Mouse (Mus musculus): Measurements from ENCODE around the gene Lgi1.

Lgi1 gene

GRCm38 (mm10) chr19:38332245-38332644, 67.9 kb downstream of the Lgi1 start:
- ChIA-PET POLR2A (interaction anchor here in 3 of 4 experiments (0.5 to 28.1 kb wide), 16 partner anchors 8 to 109 kb away, joined by 3 to 591 read pairs (median 4); no protein-coding TSS in a partner anchor), CTCF (interaction anchor here in 2 of 4 experiments (0.7 to 1.5 kb wide), 3 partner anchors 20 to 78 kb away, joined by 3 to 5 read pairs (median 4); no protein-coding TSS in a partner anchor)

- ChIA-PET POLR2A (interaction anchor here in 3 of 4 experiments (0.5 to 28.1 kb wide), 10 partner anchors 8 to 110 kb away, joined by 3 to 591 read pairs (median 4); no protein-coding TSS in a partner anchor), CTCF (interaction anchor here in 1 of 4 experiments (1.4 to 1.5 kb wide), 2 partner anchors 20 to 79 kb away, joined by 4 to 5 read pairs; no protein-coding TSS in a partner anchor)
Measured at GRCm38 (mm10) chr19:38332820-38333219, 68.5 kb downstream of the Lgi1 start.

- ChIA-PET POLR2A (interaction anchor here in 3 of 4 experiments (0.5 to 28.1 kb wide), 12 partner anchors 12 to 104 kb away, joined by 3 to 591 read pairs (median 5); no protein-coding TSS in a partner anchor), CTCF (interaction anchor here in 1 of 4 experiments (0.8 to 1.3 kb wide), 2 partner anchors 16 to 82 kb away, joined by 3 to 6 read pairs; no protein-coding TSS in a partner anchor)
Measured at GRCm38 (mm10) chr19:38336553-38336952, 72.2 kb downstream of the Lgi1 start.

- ChIA-PET CTCF (interaction anchor here in 2 of 4 experiments (0.6 to 1.2 kb wide), 4 partner anchors 15 to 69 kb away, joined by 3 to 4 read pairs (median 4); no protein-coding TSS in a partner anchor), POLR2A (interaction anchor here in 3 of 4 experiments (0.8 to 28.1 kb wide), 7 partner anchors 11 to 105 kb away, joined by 3 to 591 read pairs (median 7); no protein-coding TSS in a partner anchor)
Measured at GRCm38 (mm10) chr19:38337332-38337731, 73.0 kb downstream of the Lgi1 start.

- ChIA-PET POLR2A (interaction anchor here (0.7 to 28.1 kb wide), 12 partner anchors 8 to 55 kb away, joined by 3 to 591 read pairs (median 4); no protein-coding TSS in a partner anchor), CTCF (interaction anchor here in 2 of 4 experiments (0.6 to 0.8 kb wide), 4 partner anchors 13 to 52 kb away, joined by 3 to 10 read pairs (median 6); no protein-coding TSS in a partner anchor)
Measured at GRCm38 (mm10) chr19:38339734-38340133, 75.4 kb downstream of the Lgi1 start.

- POLR2A ChIA-PET = interaction anchor here in 3 of 4 experiments (1.2 to 28.1 kb wide), 5 partner anchors 9 to 26 kb away, joined by 3 to 591 read pairs (median 4); no protein-coding TSS in a partner anchor
- CTCF ChIA-PET = interaction anchor here in 2 of 4 experiments (0.6 to 1.7 kb wide), 2 partner anchors 9 to 13 kb away, joined by 4 to 5 read pairs; no protein-coding TSS in a partner anchor
Measured at GRCm38 (mm10) chr19:38343246-38343645, 78.9 kb downstream of the Lgi1 start.

GRCm38 (mm10) chr19:38348271-38349012, 84.1 kb downstream of the Lgi1 start:
- ChIA-PET POLR2A (interaction anchor here (0.6 to 24.1 kb wide), 47 partner anchors 9 to 313 kb away, joined by 3 to 483 read pairs (median 5); partner anchors contain the start of genes Fra10ac1 (in 1 of the 4), Lgi1 (in 1 of the 4) and Slc35g1 (in 1 of the 4)), CTCF (interaction anchor here (0.5 to 1.8 kb wide), 11 partner anchors 14 to 393 kb away, joined by 3 to 11 read pairs (median 4); no protein-coding TSS in a partner anchor)

- ChIA-PET CTCF (interaction anchor here in 1 of 4 experiments (0.9 to 1.8 kb wide), 6 partner anchors 20 to 394 kb away, joined by 3 to 11 read pairs (median 4); no protein-coding TSS in a partner anchor), POLR2A (interaction anchor here (0.6 to 24.1 kb wide), 37 partner anchors 9 to 314 kb away, joined by 3 to 483 read pairs (median 5); partner anchors contain the start of genes Fra10ac1 (in 1 of the 4) and Slc35g1 (in 1 of the 4))
Measured at GRCm38 (mm10) chr19:38349013-38349341, 84.6 kb downstream of the Lgi1 start.

- ChIA-PET CTCF (interaction anchor here in 3 of 4 experiments (0.5 to 2.2 kb wide), 3 partner anchors 97 to 1099 kb away, joined by 4 to 6 read pairs (median 5); no protein-coding TSS in a partner anchor), POLR2A (interaction anchor here in 2 of 4 experiments (1.2 to 24.1 kb wide), 5 partner anchors 26 to 129 kb away, joined by 3 to 483 read pairs (median 5); no protein-coding TSS in a partner anchor)
Measured at GRCm38 (mm10) chr19:38351202-38351601, 86.9 kb downstream of the Lgi1 start.

GRCm38 (mm10) chr19:38351728-38352127, 87.4 kb downstream of the Lgi1 start:
- CTCF ChIA-PET = interaction anchor here (0.6 to 3.6 kb wide), 30 partner anchors 9 to 1100 kb away, joined by 3 to 41 read pairs (median 4); partner anchors contain the start of gene Fra10ac1 (in 1 of the 4)
- POLR2A ChIA-PET = interaction anchor here in 3 of 4 experiments (0.6 to 24.1 kb wide), 20 partner anchors 9 to 320 kb away, joined by 3 to 483 read pairs (median 4); partner anchors contain the start of gene Slc35g1 (in 1 of the 3)

GRCm38 (mm10) chr19:38352495-38353130, 88.3 kb downstream of the Lgi1 start:
- CTCF ChIA-PET = interaction anchor here (0.6 to 3.6 kb wide), 73 partner anchors 9 to 793 kb away, joined by 3 to 41 read pairs (median 4); partner anchors contain the start of genes Slc35g1 (in 2 of the 4), Fra10ac1 (in 1 of the 4) and Lgi1 (in 1 of the 4)

GRCm38 (mm10) chr19:38354279-38354678, 89.9 kb downstream of the Lgi1 start:
- CTCF ChIA-PET = interaction anchor here (0.5 to 3.6 kb wide), 28 partner anchors 12 to 752 kb away, joined by 3 to 46 read pairs (median 4); partner anchors contain the start of gene Fra10ac1 (in 1 of the 4)
- POLR2A ChIA-PET = interaction anchor here (0.6 to 24.1 kb wide), 16 partner anchors 10 to 259 kb away, joined by 3 to 483 read pairs (median 5); no protein-coding TSS in a partner anchor

More at GRCm38 (mm10) chr19:38352495-38353130, 88.3 kb downstream of the Lgi1 start:
- POLR2A ChIA-PET = interaction anchor here (0.5 to 24.1 kb wide), 36 partner anchors 9 to 825 kb away, joined by 3 to 483 read pairs (median 4); partner anchors contain the start of gene Slc35g1 (in 1 of the 4)

GRCm38 (mm10) chr19:38354819-38355360, 90.6 kb downstream of the Lgi1 start:
- POLR2A ChIA-PET = interaction anchor here (0.5 to 24.1 kb wide), 27 partner anchors 9 to 425 kb away, joined by 3 to 483 read pairs (median 4); no protein-coding TSS in a partner anchor
- CTCF ChIA-PET = interaction anchor here (0.5 to 3.6 kb wide), 39 partner anchors 9 to 753 kb away, joined by 3 to 46 read pairs (median 4); partner anchors contain the start of genes Fra10ac1 (in 1 of the 4) and Slc35g1 (in 1 of the 4)

- CTCF ChIA-PET = interaction anchor here in 2 of 4 experiments (0.7 to 2.6 kb wide), 3 partner anchors 8 to 103 kb away, joined by 3 to 8 read pairs (median 4); no protein-coding TSS in a partner anchor
Measured at GRCm38 (mm10) chr19:38356211-38356828, 92.0 kb downstream of the Lgi1 start.

GRCm38 (mm10) chr19:38357956-38358623, 93.8 kb downstream of the Lgi1 start:
- POLR2A ChIA-PET = interaction anchor here in 2 of 4 experiments (0.8 to 24.1 kb wide), 4 partner anchors 34 to 98 kb away, joined by 3 to 483 read pairs (median 8); no protein-coding TSS in a partner anchor
- CTCF ChIA-PET = interaction anchor here in 2 of 4 experiments (0.6 to 2.6 kb wide), 3 partner anchors 21 to 74 kb away, joined by 3 to 8 read pairs (median 4); no protein-coding TSS in a partner anchor

More at GRCm38 (mm10) chr19:38356211-38356828, 92.0 kb downstream of the Lgi1 start:
- POLR2A ChIA-PET = interaction anchor here in 2 of 4 experiments (0.6 to 24.1 kb wide), 7 partner anchors 17 to 572 kb away, joined by 3 to 483 read pairs (median 4); partner anchors contain the start of gene Slc35g1 (in 1 of the 2)
